Mouse (Mus musculus) mouse trophoblast stem cell (cell line): Measurements from ENCODE around the gene Pcdh17.

Experiments used
- in situ Hi-C, 2 experiments: fragments of 300-500 bp; cut with MseI, MboI; formaldehyde crosslinking; loops; 2 replicates in 1 of 2; 3 replicates in 1 of 2; pipeline ENCODE4 v1.15.1; 2025

Gene Pcdh17

GRCm38 (mm10) chr14:84443288-84443686 lies at the start of gene Pcdh17:
Gene Pcdh17, plus strand, starts transcription at chr14:84443563.
- in situ Hi-C loops: no loop called here

- in situ Hi-C loops: no loop called here
These were observed 46.2 kb upstream of the Pcdh17 start for GRCm38 (mm10) chr14:84397137-84397536.

DNA sequence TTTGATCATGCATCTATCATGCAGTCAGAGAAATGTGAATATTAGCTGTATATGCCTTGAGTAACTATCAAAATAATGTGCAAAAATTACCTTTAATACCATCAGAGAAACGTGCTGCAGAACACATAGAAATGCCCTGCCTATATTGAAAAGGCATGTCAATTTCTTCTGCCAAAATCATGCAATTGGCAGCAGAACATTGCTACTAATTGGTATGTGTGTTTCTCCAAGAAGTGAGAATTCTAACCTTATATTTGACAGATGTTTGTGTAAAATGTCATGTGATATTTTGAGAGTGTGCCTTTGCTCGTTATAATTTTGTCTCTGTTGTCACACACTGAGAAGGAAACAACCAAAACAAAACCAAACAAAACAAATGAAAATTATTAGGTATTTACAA lies 18.6 kb upstream of the Pcdh17 start:
- in situ Hi-C loops: no loop called here

GRCm38 (mm10) chr14:84426616-84427015 lies 16.7 kb upstream of the Pcdh17 start:
- in situ Hi-C loops: no loop called here

DNA sequence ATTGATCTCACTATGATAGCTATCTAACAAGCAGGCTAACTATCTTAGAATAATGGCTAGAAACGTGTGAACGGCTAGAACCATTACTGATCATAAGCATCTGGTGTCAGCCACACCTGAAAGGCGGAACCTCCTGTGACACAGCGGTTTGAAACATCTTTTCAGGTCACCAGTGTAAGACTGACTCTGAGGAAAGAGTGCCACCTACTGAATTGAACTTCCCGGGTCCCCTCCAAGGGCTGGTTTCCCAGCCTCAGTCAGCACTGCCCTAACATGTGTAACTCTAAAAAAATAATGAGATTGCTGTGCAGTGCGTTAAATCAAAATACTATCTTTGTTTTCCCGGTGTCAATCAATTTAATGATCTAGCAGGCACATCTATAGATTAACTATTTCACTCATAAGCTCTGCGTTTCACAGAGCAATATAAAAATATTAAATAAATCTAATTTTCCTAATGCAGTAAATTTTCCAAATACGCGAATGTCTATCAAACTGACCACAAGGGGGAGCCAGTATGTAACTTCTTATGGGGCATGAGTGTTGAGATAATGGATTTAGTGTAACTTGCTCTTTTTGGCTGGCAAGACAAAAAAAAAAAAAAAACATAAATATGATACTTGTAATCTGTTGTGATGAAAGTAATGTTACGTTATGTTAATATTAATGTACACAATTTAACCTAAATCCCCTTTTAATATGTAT lies 5.1 kb upstream of the Pcdh17 start:
- in situ Hi-C loops: no loop called here

GRCm38 (mm10) chr14:84440903-84441302 lies 2.5 kb upstream of the Pcdh17 start:
- in situ Hi-C loops: no loop called here

DNA sequence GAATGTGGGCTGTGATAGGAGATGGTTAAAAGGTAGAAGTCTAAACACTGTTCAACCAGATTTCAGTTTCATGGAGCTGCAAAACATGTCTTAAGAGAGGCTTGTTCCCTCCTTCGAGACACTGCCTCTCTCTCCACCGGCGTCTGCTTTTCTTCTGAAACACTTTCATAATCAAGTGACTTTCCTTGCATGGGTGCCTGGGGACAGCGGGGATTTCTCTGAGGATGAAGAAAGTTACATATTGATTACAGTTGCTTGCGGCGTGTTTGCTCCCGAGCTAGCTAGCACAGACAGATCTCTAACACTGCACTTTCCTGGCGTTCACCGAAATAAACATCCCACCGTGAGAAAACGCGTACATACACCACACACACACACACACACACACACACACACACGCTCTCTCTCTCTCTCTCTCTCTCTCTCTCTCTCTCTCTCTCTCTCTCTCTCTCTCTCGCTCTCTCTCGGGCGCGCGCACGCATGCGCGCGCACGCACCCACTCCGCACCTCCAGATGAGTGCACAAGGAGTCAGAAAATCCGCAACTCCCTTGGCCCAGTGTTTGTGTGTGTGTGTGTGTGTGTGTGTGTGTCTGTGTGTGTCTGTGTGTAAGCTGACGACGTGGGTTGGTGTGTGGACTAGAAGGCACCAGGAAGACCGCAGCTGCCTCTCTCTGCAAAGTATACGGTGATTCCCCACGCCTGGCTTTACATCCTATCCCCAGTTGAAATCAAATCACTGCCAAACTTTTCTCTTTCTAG lies 655 bp upstream of the Pcdh17 start:
- in situ Hi-C loops: no loop called here

- in situ Hi-C loops: no loop called here
These were observed 398 bp downstream of the Pcdh17 start for GRCm38 (mm10) chr14:84443761-84444160.

DNA sequence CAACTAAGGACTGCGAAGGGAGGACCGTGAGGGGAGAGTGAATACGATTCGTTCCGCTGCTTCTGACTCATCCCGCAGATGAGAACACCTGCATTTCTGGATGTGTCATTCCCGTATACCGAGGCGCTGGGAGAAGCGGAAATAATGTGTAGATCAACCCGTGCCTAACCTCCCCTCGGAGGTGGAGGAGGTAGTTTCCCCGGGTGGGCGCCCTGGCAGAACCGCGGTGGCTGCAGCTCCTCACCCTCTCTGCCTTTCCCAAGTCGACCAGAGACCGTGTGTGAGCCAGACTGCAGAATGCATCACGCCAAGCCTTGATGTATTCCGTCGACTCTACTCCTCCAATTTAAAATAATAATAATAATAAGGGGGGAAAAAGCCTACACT lies 906 bp downstream of the Pcdh17 start:
- in situ Hi-C loops: no loop called here

DNA sequence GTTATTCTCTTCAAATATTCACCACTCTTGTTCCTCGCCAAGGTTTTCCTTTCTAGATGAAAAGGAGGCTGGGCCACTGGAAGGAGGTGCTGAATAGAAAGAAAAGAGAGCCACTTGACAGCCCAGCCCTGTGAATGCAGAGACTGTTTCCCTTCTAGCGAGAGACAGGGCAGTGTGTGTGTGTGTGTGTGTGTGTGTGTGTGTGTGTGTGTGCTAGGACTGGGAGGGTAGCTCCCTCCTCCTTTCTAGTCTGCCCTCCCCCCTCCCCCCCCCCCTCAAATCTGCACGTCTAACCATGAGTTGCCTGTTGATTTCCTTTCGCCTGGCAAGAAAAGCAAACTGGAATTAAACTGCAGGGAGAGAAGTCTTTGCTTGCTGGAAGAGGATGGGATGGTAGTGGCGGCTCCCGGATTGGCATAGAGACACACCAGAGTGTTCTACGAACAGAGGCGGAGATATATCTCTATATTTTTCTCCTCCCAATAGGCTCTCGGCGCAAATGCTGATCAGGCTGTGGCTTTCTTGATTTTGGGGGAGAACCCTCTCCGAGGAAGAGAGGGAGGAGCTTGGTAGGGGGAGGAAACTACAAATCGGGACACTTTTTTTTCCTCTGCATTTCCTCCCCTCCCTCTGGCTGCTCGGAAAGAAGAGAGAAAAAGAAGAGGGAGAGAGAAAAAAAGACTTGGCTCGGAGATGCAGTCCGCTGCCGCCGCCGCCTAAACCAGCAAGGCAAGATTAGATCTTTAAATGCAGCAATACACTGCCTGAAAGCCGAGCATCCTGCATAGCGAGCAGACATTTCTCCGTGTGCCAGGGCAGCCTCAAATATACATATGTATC lies 1.5 kb downstream of the Pcdh17 start:
- in situ Hi-C loops: no loop called here

DNA sequence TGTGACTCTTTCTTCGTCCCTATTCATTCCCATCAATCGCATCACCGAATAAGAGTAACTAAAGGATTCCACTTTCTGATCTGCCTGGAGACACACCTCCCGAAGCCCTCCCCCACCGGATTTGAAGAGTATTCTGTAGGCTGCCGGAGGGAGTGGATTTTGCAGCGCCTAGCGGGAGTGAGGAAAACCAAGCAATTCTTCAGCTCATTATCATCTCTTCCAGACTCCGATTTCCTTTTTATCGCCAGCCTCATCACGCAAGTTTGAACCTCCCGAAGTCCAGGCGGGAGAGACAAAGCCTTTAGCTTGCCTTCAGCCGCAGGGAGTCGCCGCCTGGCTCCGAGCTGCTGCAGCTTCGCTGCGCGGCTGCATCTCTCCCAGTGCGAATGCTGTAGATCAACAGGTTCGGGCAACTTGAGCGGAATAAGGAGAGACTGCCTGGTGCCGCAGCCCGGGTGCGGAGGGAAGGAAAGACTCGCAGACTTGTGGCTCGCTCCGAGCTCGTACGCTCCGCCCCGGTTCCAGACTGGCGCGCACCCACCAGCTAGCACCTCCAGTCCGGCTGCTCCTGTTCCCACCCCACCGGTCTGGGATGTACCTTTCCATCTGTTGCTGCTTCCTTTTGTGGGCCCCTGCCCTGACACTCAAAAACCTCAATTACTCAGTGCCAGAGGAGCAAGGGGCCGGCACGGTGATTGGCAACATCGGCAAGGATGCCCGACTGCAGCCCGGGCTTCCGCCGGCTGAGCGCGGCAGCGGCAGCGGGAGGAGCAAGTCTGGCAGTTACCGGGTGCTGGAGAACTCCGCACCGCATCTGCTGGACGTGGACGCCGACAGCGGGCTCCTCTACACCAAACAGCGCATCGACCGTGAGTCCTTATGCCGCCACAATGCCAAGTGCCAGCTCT lies 2.4 kb downstream of the Pcdh17 start:
- in situ Hi-C loops: no loop called here

DNA sequence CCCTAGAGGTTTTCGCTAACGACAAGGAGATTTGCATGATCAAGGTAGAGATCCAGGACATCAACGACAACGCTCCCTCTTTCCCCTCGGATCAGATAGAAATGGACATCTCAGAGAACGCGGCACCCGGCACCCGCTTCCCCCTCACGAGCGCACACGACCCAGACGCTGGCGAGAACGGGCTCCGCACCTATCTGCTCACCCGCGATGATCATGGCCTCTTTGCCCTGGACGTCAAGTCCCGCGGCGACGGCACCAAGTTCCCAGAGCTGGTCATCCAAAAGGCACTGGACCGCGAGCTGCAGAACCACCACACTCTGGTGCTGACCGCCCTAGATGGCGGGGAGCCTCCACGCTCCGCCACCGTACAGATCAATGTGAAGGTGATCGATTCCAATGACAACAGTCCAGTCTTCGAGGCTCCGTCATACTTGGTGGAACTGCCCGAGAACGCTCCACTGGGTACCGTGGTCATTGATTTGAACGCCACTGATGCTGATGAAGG lies 3.1 kb downstream of the Pcdh17 start:
- in situ Hi-C loops: no loop called here

DNA sequence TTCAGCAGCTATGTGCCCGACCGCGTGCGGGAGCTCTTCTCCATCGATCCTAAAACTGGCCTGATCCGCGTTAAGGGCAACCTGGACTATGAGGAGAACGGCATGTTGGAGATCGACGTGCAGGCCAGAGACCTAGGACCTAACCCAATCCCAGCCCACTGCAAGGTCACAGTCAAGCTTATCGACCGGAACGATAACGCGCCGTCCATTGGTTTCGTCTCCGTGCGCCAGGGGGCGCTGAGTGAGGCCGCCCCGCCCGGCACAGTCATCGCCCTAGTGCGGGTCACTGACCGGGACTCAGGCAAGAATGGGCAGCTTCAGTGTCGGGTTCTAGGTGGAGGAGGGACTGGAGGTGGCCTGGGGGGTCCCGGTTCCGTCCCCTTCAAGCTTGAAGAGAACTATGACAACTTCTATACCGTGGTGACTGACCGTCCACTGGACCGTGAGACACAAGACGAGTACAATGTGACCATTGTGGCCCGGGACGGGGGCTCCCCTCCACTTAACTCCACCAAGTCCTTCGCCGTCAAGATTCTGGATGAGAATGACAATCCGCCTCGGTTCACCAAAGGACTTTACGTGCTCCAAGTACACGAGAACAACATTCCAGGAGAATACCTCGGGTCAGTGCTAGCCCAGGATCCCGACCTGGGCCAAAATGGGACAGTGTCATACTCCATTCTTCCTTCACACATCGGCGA lies 3.7 kb downstream of the Pcdh17 start:
- in situ Hi-C loops: no loop called here

DNA sequence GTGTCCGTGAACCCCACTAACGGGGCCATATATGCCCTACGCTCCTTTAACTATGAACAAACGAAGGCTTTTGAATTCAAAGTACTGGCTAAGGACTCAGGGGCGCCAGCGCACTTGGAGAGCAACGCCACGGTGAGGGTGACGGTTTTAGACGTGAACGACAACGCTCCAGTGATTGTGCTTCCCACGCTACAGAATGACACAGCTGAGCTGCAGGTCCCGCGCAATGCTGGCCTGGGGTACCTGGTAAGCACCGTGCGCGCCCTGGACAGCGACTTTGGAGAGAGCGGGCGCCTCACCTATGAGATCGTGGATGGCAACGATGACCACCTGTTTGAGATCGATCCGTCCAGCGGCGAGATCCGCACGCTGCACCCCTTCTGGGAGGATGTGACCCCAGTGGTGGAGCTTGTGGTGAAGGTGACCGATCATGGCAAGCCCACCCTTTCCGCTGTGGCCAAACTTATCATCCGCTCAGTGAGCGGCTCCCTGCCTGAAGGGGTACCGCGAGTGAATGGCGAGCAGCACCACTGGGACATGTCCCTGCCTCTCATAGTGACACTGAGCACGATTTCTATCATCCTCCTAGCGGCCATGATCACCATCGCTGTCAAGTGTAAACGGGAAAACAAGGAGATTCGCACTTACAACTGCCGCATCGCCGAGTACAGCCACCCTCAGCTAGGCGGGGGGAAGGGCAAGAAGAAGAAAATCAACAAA lies 4.5 kb downstream of the Pcdh17 start:
- in situ Hi-C loops: no loop called here

DNA sequence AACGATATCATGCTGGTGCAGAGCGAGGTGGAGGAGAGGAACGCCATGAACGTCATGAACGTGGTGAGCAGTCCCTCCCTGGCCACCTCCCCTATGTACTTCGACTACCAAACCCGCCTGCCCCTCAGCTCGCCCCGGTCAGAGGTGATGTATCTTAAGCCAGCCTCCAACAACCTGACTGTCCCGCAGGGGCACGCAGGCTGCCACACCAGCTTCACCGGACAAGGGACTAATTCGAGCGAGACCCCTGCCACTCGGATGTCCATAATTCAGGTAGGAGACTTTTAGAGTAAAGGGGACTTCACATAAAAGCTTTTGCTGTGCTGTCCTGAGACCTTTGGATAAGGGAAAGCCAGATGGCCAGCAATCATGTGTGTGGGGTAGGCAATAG lies 5.0 kb downstream of the Pcdh17 start:
- in situ Hi-C loops: no loop called here

DNA sequence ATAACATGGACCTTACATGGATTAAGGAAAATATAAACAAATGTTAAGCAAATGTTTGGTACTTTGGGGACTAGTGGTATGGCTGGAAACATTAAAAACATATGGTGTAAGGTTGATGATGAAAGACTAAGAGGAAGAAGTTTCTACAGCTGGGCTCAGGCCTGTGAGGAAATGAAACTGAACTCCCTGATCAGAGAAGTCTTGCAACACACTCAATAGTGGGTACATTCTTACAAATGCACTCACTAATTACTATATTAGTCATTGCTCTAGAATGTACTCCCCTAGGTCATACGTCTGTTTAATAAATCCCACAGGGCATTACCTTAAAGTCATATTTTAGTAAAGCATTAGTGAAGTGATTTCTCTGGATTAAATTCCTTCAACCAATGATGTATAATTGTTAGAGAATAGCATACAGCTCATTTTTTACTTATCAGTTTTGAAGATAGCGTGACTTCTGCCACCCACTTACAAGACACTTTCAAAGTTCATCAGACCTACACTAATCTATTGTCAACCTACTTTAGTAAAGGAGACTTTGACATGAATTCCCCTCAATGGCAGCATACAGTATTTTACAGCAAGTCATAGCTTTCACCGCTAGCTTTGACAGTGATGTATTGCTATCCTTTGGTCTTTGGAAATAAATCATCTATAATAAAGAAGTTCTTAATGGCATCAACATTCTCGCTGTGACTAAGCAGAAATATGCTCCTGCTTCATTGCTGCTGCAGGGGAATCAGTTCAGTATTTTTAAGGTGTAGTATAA lies 10.9 kb downstream of the Pcdh17 start:
- in situ Hi-C loops: no loop called here

DNA sequence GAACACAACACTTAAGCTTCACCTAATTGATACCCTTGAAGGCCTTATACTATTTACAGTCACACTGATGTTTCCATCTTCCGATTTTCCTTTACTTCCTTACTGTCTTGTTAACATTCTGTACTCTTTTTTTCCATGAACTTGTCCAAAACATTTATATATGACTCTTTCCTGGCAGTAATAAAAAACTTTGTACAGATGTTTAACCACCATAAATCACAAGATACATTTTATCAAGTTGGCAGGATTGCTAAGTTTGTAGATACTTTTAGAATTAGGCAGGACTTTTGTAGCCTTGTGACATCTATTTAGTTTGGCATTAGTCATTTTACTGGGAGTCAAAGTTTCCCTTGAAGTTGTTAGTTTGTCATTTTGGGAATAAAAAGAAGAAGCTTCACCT lies 32.1 kb downstream of the Pcdh17 start:
- in situ Hi-C loops: no loop called here

- in situ Hi-C loops: no loop called here
These were observed 33.0 kb downstream of the Pcdh17 start for GRCm38 (mm10) chr14:84476336-84476735.

DNA sequence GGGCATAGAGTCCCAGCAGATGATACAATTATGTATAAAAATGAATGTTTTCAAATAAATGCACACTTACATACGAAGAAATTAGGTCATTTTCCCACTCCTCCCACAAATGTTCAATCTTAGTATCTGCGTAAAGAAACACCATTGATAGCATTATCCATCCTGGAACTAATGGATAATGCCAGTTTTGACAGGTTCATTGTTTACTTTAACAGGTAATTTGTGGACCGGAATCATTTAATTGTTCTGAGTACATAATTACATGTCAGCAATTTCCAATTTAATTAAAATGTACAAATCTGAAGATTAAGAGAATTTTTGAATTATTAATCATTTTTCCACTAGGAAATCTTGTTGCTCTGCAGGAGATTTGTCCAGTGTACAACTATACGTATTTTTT lies 33.5 kb downstream of the Pcdh17 start:
- in situ Hi-C loops: no loop called here
